Mouse (Mus musculus): ENCODE results near the gene Cotl1. TPM values are rescaled to one million over a fixed set of nuclear protein-coding genes. Genes with fewer than 3 reads are reported as not detected.

The Cotl1 gene
- total RNA-seq, 2 experiments from 2014 or later: 129 to 134 TPM

- no peak for DNase-seq (ENCODE audit: low spot score in 2 of 2)
Measured at GRCm38 (mm10) chr8:119819316-119819715, 21.0 kb downstream of the Cotl1 start.

- DNase-seq (ENCODE audit: low spot score in 2 of 2): no peak
Measured at GRCm38 (mm10) chr8:119817446-119817845, 22.9 kb downstream of the Cotl1 start.

GRCm38 (mm10) chr8:119816219-119816618 lies 24.1 kb downstream of the Cotl1 start:
- no peak for DNase-seq (ENCODE audit: low spot score in 2 of 2)

GRCm38 (mm10) chr8:119812650-119813431 lies 27.5 kb downstream of the Cotl1 start:
- DNase-seq (ENCODE audit: low spot score in 2 of 2): no peak

DNA sequence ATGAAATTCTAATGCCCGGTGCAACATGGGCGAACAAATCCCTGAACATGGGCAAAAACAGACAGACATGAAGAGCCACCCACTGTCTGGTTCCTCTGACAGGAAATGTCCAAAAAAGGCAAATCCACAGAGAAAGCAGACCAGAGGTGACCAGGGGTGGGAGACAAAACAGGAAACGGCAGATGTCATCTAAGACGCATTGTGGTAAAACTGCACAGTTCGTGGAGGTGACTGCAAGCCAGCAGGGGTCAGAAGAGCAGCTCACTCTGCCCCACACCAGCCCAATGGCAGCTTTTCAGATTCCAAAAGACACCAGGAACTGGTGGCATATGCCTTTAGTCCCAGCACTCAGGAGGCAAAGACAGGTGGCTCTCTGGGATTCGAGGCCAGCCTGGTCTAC lies 28.4 kb downstream of the Cotl1 start:
- DNase-seq (ENCODE audit: low spot score in 2 of 2): no peak

GRCm38 (mm10) chr8:119810953-119811499 lies 29.3 kb downstream of the Cotl1 start:
- DNase-seq (ENCODE audit: low spot score in 2 of 2): no peak

- DNase-seq (ENCODE audit: low spot score in 2 of 2): peak; percentile 54 to 67
Measured at GRCm38 (mm10) chr8:119810127-119810868, 30.0 kb downstream of the Cotl1 start.

DNA sequence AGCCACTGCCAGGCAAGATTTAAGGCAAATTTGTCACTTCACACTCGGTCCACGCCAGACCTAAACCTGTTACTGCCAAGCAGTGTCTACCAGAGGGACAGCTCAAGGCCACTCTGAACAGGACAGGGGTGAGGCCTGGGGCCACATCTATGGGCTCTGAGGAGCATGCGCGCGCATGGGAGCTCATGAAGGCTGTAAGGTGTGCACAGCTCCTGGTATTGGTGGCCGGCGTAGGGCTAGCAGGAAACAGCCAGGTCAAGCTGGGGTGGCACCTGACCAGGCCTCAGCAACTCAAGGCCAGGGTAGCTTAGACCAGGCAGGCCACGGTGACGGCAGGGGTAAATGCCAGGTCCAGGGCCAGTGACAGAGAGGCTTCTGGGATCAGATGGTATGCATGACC lies 30.7 kb downstream of the Cotl1 start:
- DNase-seq (ENCODE audit: low spot score in 2 of 2): no peak

DNA sequence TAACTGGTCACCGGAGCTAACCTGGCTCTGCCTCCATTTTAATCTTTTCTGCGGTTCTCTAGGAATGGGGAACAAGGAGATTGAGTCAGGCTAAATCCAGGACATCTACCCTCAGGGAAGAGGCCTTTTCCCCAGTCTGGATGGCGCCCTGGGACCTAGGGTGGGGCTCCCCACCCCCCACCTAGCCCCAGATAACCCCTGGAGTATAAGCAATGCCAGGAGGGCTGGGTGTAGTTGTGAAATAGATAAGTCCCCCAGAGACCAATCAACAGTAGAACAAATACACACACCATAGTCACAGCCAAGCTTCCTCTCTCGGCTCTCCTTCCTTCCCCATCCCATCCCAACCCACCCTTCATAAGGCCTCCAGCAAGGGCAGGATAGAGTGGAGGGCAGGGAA lies 32.7 kb downstream of the Cotl1 start:
- no peak for DNase-seq (ENCODE audit: low spot score in 2 of 2)

GRCm38 (mm10) chr8:119806422-119807263 lies 33.7 kb downstream of the Cotl1 start:
- peak; percentile 79 to 80 for DNase-seq (ENCODE audit: low spot score in 2 of 2)

- DNase-seq (ENCODE audit: low spot score in 2 of 2): no peak
Measured at GRCm38 (mm10) chr8:119805275-119805674, 35.1 kb downstream of the Cotl1 start.

DNA sequence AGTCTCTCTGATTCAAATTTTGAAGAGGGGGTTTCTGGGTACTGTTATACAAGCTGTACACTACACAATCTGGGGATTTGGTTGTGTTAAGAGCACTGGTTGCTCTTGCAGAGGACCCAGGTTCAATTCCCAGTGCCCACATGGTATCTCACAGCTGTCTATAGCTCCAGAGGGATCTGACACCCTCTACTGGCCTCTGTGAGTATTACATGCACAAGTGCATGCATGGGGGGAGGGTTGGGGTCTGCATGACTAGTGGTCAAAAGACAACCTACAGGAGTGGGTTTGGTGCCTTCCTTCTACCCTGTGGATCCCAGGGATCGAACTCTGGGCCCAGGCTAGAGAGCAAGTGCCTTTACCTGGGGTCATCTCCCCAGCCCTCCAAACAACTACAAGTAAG lies 37.8 kb downstream of the Cotl1 start:
- no peak for DNase-seq (ENCODE audit: low spot score in 2 of 2)

- no peak for DNase-seq (ENCODE audit: low spot score in 2 of 2)
Measured at GRCm38 (mm10) chr8:119801168-119801567, 39.2 kb downstream of the Cotl1 start.

DNA sequence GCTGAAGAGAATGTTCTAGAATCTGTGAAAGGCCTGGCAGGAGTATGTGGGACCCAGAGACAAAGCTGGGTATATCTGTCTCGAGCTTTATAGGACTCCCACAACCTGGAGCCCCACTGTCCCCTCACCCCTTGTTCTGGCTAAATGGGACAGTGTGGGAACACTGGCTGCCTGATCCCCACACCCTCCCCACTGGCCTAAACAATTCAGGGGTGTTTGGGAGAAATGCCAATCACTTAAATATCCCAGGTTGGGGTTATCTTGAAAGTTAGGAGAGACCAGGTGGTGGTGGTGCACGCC lies 41.4 kb downstream of the Cotl1 start:
- DNase-seq (ENCODE audit: low spot score in 2 of 2): no peak

GRCm38 (mm10) chr8:119798170-119798964 lies 42.0 kb downstream of the Cotl1 start:
- DNase-seq (ENCODE audit: low spot score in 2 of 2): peak; percentile 75

DNA sequence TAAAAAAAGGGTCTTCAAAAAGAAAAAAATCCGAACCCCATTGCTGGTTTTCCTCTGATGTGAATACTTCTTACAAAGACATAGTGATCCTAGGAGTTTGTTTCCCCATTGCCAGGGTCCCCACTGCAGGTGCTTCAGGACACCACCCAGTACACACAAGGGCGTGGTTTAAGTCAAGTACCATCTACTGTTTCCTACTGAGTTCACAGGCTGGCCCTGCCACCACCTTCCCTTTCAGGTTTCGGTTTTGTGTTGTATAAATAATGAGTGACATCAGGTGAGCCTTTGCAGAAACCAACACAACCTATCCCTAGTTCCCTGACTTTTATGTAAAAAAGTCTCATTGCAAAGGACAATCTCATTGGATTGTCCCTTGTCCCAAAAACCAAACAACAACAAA lies 44.7 kb downstream of the Cotl1 start:
- DNase-seq (ENCODE audit: low spot score in 2 of 2): no peak

DNA sequence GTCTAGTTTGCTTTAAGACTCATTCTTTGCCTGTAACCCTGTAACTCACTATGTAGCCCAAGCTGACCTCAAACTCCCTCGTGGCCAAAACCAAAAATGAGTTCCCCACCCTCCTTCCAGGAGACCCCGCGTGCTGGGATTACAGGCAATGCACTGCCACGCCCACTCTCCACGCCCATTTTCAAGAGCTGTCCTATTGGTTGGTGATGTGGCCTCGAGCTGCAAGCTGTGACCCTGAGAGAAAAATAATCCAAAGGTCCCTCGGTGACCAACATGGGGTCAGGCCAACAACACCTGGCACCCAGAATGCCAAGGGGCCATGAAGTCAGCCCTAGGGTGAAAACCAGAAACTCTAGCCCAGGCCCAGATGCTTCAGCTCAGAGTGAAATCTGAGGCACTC lies 45.7 kb downstream of the Cotl1 start:
- DNase-seq (ENCODE audit: low spot score in 2 of 2): no peak

DNA sequence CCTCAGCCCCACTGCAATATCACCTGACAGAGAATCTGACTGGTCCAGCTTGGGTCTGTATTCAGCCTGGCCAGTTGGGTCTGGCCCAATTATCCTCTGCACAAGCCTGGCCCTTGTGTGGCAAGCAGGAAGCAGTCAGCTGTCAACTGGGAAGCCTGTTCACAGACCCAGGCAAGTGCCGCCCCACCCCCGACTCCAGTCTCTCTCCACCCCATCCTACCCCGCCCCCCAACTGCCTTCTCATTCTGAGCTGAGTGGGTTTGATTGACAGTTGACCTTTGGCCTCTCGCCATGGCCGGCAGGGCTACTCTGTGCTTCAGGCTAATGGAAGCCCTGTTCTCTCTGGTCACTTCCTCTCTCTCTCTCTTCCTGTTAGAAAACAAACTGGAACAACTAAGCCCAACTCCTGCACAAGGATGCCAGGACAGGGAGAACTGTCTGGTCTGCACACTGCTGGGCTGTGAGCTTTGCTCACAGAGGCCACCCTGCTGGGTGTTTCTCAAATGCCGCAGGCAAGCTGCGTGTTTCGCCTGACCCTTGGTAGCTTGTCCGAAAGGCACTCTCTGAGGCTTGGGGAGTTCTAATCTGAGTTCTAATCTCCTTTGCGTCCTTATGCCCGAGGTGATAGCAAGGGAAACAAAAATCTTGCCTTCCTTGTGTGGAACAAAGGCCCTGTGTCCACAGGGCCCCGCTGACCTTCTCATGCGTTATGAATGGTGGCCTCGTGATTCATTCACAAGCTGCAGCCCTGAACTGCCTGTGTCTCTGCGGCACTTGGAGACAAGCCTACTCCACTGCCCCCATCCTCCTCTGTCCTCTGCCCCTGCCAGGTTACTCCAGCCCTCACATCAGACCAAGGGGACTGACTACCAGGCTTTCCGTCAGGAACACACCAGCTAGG lies 48.3 kb downstream of the Cotl1 start:
- peak in 1 of 2 experiments; percentile 67 for DNase-seq (ENCODE audit: low spot score in 2 of 2)

GRCm38 (mm10) chr8:119789581-119789980 lies 50.8 kb downstream of the Cotl1 start:
- DNase-seq (ENCODE audit: low spot score in 2 of 2): no peak
